Mouse (Mus musculus) lung, adult 2 months (tissue): Measurements from ENCODE around the gene Arhgap15.

Experiments used
- CTCF ChIP-seq: fragments of 200-500 bp; IDR thresholded peaks from 2 replicates; pipeline ENCODE4 v1.5.1; 2011; ENCODE audit warnings: mild to moderate bottlenecking, low read length, control low read depth; ENCODE audit not compliant: insufficient read depth
- POLR2A ChIP-seq: fragments of 200-500 bp; IDR thresholded peaks from 2 replicates; pipeline ENCODE4 v1.6.1; 2011; ENCODE audit warnings: low read depth, mild to moderate bottlenecking, control low read depth, low read length, borderline replicate concordance; ENCODE audit errors: extremely low read depth

- TF ChIP-seq CTCF (no peak), POLR2A (no peak)
Observed at GRCm38 (mm10) chr2:44419547-44420225, 671.1 kb downstream of the Arhgap15 start.
